Mouse (Mus musculus): ENCODE data around the gene Gm21761. TPM values are rescaled to one million over a fixed set of nuclear protein-coding genes. Genes with fewer than 3 reads are reported as not detected.
A peak's percentile ranks its signal among the peaks of the same experiment; 100 is the strongest.
"Not testable (repeated sequence)": the region's sequence is repeated elsewhere in the genome, so short reads cannot be mapped to it uniquely, and the experiment has no call there.

The Gm21761 gene
- total RNA-seq (2022), result not detected

DNA sequence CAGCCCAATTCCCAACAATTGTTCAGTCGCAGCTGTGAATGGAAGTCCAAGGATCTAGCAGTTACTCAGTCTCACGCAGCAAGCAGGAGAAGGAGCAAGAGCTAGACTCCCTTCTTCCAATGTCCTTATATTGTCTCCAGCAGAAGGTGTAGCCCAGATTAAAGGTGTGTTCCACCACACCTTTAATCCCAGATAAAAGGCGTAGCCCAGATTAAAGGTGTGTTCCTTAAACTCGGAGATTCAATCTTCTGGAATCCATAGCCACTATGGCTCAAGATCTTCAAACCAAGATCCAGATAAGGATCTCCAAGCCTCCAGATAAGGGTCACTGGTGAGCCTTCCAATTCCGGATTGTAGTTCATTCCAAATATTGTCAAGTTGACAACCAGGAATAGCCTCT lies at the start of gene Gm21761:
Gm21761 (minus strand) TSS at position 101 of the 400 bp plus-strand sequence.
- DNase-seq (ENCODE audit: low spot score in 2 of 2), result not testable (repeated sequence)

DNA sequence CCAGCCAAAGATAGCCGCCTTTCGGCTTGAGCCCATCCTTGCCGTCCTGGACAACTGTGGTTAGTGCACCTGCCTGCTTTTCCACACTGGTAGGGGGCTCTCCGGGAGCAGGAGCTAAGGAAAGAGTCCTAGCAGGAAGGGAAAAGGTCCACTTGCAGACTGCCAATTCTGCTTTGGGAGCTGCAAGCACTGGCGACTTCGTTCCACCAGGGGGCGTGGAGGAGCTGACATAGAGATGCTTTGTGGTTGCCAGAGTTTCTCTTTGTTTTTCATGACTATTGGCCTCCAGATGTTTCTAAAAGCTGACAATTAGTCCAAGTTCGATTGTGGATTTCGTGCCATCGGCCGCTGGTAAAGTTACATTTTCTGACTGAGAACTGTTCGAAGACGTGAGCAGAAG lies 40.1 kb upstream of the Gm21761 start:
- not testable (repeated sequence) for DNase-seq (ENCODE audit: low spot score in 2 of 2)

DNA sequence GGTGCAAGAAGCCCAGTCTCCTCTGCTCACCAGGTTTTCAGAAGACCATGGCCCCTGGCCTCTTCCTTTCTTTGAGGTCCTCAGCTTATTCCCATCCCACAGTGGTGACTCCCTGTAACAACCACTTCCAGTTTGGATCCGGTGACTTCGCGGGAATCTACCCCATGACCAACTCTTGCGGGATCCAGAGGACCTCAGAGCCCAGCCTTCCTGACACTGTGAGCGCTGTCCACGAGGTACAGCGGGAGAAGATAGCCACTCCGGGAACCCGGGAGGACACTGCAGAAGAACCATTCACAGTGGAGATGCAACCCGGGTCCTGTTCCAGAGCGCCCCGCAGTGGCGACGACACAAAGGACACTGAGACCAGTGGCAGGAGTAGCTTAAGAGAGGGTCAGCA lies 39.1 kb upstream of the Gm21761 start:
- not testable (repeated sequence) for DNase-seq (ENCODE audit: low spot score in 2 of 2)

DNA sequence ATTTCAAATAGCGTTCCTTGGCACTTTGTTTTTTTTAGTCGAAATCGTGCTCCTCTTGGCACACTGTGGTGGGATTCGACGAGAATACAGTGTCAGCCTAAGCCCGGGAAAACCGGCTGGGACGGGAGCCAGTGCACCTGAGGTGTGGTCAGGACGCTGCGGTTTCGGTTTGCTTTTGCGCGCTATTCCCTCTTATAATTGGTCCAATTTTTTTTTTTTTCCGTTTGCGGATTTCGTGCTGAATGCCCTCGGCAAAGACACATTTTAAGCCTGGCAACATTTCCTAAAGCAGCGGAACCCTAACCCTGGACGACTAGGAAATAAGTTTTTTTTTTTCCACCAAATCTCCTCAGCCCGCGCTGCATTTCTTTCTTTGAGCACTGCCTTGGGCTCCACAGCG lies 36.9 kb upstream of the Gm21761 start:
- DNase-seq (ENCODE audit: low spot score in 2 of 2), result peak in 1 of 2 experiments; percentile 2

DNA sequence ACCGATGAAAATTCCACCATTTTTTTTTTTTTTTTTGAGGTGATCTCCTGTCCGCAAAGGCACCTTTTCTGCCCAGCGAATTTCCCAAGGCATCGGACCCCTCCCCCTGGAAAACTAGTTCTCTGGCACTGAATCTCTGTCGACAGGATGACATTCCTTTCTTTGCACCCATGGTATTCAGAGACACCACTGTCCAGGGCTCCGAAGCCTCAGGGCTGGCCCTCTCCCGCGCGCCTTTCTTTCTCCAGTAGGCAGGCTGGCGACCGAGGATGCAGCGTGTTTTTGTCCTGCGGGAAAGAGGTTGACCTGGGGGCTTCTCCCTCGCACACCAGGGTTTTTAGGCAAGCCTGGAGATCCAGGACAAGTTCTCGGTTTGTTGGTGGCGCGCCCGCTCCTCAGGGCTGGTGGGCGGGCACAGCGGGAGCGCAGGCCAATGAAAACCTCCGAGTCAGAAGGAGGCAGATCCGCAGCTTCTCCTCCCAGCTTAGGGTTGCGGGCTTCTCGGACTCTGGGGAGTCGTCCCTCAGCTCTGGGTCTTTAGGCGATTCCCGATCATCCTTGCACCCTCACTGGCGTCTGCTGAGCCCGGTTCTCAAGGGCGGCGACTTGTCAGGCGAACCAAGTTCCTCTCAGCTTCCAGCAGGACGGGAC lies 36.4 kb upstream of the Gm21761 start:
- DNase-seq (ENCODE audit: low spot score in 2 of 2), result not testable (repeated sequence)

DNA sequence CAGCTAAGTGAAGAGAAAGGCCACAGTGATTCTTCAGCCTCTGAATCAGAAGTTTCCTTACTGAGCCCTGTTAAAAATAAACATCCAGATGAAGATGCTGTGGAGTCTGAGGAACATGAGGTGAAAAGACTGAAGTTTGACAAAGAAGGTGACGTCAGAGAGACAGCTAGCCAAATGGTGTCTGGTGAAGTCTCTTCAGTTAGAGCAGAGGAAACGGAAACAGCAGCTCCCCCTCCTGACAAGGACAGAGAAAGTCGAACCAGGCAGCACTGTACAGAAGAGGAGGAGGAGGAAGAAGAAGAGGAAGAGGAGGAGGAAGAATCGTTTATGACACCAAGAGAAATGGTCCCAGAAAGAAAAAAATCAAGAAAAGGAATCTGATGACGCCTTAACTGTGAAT lies 33.8 kb upstream of the Gm21761 start:
- DNase-seq (ENCODE audit: low spot score in 2 of 2), result not testable (repeated sequence)

DNA sequence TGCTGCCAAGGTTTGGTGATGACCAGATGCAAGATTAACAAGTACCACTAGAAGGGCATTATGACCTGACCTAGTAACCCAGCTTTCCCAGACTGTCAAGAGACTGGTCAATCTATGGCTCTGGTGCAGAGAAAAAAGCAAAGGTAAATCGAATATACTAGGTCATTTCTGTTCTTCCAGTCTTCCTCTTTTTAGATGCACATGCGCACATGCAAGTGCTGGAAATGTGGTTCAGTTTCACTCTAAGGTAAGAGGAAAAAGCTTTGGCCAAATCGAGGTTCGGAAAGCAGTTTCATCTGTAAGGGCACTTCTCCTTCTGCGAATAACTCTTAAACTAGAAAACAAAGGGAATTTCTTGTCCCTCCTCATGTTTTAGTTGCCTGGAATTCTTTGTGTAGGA lies 26.5 kb upstream of the Gm21761 start:
- DNase-seq (ENCODE audit: low spot score in 2 of 2), result not testable (repeated sequence)

DNA sequence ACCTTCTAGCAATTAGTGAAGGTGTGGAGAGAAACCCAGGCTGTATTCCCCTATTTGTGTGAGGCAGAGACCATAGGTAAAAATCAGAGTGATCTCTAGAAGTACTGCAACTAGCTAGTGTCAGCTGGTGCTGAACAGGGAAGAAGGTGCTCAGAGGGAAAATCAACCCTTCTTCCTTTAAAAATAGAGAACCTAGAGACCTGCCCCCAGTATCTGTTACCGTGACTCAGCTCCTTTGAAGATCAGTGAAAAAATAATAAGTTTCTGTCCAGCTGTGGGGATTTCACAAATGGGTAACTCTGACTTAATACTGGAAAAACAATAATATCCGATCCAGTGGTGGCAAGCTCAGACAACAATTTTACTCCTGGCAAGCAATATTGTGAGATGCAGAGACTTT lies 26.0 kb upstream of the Gm21761 start:
- DNase-seq (ENCODE audit: low spot score in 2 of 2), result not testable (repeated sequence)

DNA sequence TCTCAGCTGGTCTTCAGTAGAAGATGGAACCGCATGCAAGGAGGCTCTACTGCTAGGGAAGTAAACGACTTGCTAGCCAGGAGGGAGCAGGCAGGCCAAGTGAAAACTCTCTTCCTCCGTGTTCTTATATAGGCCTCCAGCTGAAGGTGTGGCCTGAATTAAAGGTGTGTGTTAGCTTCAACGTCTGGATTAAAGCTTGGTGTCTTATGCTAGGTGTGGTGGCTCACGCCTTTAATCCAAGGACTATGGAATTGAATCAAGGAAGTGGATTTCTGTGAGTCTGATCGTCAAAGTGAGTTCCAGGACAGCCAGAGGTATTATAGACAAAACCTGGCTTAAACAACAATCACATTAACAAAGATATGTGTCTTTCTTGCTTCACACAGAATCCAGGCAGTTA lies 21.6 kb upstream of the Gm21761 start, which contains the start of gene B020031M17Rik:
B020031M17Rik (minus strand) TSS at position 101 of the 400 bp plus-strand sequence.
- not testable (repeated sequence) for DNase-seq (ENCODE audit: low spot score in 2 of 2)

DNA sequence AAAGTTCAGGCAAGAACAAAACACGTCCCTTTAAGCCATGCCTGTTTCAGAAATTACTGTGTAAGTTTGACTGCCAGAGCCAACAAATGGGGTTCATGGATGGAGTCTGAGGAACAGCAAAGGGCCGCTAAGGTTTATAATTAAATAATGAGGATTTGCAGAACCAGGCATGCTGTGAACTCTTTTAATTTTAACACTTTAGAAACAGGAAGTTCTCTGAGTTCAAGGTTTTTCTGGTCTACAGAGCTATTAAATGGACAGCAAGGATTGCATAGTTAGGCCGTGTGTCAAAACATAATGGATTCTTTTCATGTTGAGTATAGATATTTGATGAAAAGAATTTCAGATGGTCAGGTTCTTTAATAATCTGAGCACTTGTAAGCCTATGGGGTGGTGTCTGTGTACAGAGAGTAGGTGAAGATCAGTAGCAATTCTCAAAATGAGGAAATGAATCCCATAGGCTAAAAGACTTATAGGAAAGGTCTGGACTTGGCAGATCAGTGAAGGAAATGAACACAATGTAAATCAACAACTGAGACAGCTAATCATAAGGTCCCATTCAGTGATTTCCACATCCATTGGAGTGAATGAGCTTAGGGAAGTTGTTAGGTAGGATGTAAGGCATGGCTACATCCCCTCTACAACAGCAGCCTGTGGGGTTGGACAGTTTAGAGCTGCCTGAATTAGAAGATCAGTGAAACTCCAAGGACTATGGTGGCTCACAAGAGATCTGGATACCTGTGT lies 4.3 kb downstream of the Gm21761 start:
- DNase-seq (ENCODE audit: low spot score in 2 of 2), result not testable (repeated sequence)

DNA sequence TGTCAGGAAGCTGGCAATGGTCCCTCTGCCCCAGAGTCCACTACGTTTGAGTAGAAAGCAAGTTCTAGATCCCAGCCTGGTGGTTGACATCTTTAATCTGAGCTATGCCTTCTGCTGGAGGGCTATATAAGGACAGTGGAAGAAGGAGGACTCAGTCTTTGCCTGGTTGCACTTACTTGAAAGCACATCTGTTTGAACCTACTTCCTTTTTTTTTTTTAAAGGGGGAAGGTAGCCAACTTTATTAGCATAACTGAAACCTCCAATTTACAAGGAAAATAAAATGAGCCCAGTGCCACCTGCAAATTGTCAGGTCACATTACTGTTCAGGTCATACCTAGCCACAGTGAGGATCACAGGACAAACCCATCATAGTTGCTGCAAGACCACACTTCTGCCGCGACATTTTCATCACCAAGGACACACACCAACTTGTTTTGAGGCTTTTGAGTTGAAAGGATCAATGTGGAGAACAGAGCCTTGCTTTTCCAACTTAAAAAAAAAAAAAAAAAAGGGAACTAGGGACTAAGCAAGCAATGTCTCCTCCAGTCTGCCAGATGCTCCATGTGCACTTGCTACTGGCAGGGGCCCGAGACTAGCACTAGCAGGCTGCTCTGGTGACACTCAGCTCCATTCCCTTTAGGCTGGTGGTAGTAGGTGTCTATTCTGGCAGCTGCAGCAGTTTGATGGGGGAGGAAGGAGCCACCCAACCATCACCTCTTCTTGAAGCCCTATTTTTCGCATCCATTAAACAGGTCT lies 11.9 kb downstream of the Gm21761 start:
- not testable (repeated sequence) for DNase-seq (ENCODE audit: low spot score in 2 of 2)

DNA sequence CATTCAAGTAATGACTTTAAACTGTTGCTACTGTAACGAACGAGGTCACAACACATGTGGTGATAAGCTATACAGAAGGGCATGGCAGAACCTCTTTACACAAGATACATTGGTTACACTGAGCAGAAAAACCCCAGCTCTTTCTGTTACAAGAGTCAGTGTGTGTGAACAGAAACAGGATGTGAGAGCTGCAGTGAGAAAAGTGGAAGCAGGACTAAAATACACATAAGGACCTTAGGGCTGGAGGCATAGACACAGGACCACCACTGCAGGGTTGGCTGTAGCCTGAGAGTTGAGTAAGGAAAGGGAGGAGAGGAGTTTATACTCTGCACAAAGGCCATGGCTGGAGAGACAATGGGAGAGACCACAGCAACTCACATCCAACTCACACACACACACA lies 12.6 kb downstream of the Gm21761 start:
- not testable (repeated sequence) for DNase-seq (ENCODE audit: low spot score in 2 of 2)

DNA sequence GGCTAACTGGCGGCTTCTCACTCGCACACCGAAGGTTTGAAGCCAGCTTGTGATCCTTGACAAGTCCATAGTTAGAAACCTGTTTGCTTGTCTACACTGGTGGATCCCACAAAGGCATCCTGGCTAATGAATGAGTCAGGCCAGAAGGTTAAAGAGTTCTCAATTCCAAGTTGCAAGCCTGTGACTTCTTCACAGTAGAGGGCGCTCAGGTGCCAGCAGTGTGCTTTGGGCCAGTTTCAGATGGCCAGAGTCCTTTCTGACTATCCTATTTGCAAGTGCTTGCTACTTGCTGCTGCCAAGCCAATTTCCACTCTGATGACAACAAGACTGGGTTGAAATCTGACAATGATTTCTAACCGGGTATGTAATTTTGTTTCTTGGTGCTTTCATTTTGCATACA lies 30.5 kb downstream of the Gm21761 start:
- DNase-seq (ENCODE audit: low spot score in 2 of 2), result not testable (repeated sequence)

DNA sequence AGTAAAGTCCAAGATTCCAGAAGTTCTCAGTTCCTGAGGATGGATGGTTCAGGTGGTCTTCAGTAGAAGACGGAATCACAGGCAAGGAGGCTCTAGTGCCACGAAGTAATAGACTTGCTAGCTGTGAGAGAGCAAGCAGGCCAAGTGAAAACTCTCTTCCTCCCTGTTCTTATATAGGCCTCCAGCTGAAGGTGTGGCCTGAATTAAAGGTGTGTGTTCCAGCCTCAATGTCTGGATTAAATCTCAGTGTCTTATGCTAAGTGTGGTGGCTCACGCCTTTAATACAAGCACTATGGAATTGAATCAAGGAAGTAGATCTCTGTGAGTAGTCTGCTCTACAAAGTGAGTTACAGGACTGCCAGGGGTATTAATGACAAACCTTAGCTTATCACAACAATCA lies 34.4 kb downstream of the Gm21761 start, which contains the start of gene Tcstv1:
Tcstv1 (minus strand) TSS at position 101 of the 400 bp plus-strand sequence.
- DNase-seq (ENCODE audit: low spot score in 2 of 2), result not testable (repeated sequence)

DNA sequence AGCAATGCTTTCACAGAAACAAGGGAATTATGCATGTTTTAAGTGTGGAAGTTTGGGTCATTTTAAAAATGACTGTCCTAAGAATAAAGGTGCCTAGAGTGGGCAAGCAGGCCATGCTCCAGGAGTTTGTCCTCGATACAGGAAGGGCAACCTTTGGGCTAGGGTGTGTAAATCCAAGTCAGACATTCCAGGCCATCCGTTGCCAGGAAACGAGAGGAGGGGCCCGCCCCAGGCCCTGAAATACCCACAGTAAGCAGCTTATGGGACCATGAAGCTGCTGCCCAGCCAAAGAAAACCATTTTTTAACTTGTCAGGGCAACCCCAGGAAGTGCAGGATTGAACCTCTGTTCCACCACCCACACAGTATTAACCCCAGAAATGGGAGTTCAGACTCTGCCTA lies 42.2 kb downstream of the Gm21761 start:
- DNase-seq (ENCODE audit: low spot score in 2 of 2), result not testable (repeated sequence)

DNA sequence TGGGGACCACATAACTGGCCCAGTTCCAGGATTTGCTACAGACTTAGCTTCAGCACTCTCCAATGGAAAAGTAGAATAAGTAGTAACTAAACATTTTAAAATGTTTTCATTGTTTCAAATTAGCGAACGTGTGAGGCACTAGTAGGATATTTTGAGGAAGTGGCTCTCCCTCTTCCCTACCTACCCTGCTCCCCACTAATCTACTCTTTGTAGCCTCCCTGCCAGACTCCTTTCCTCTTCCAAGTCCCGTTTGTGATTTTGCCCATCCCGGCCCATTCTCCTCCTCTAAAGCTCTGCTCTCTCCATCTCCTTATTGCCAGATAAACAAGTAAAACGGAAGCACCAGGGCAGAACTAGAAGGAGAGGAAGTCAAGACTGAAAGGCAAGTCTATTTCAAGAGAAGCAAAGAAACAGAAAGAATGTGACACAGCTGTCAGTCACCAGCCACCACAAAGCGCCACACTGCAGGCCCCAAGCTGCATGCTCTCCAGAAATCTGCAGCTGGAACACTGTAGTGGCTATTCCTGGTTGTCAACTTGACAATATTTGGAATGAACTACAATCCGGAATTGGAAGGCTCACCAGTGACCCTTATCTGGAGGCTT lies 64.6 kb downstream of the Gm21761 start:
- not testable (repeated sequence) for DNase-seq (ENCODE audit: low spot score in 2 of 2)

DNA sequence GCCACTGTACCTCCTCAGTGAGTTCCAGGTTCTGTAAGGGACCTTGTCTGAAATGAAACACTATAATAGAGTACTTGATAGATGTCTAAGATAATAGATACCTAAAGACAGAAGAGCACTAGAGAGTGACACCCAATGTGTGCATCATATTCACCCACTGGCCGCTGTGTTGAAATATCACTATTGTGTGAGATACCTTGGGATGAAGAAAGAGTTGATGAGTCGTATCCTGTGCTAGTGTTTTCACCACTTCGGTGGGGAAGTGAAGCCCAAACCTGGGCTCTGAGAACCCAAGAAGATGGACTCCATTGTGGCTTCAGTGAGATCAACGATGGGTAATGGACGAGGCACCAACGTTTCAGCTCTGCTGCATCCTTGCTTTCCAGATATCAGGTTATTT lies 66.7 kb downstream of the Gm21761 start:
- not testable (repeated sequence) for DNase-seq (ENCODE audit: low spot score in 2 of 2)
